Mouse (Mus musculus) lung, embryonic 16.5 days (tissue): ENCODE results near the gene Chkb. TPM values are rescaled to one million over a fixed set of nuclear protein-coding genes. Genes with fewer than 3 reads are reported as not detected.

Source experiments
- ATAC-seq: fragments of 200-750 bp; cut with Nextera tagmentation; 2 replicates; pipeline ENCODE4 v1.8.0; 2017; ENCODE audit warnings: low read depth, mild to moderate bottlenecking, moderate library complexity
- H3K27ac ChIP-seq: fragments of 300-500 bp; sonication (generic); 2 replicates; pipeline ENCODE4 v1.5.1; 2014; ENCODE audit warnings: mild to moderate bottlenecking, control low read depth, low read length
- H3K27me3 ChIP-seq: fragments of 300-500 bp; sonication (generic); 2 replicates; pipeline ENCODE4 v1.6.1; 2014; ENCODE audit warnings: low read depth, low read length, mixed read lengths; ENCODE audit not compliant: control insufficient read depth, insufficient read depth
- H3K36me3 ChIP-seq: fragments of 300-500 bp; sonication (generic); 2 replicates; pipeline ENCODE4 v1.6.1; 2014; ENCODE audit warnings: low read length; ENCODE audit not compliant: control insufficient read depth, insufficient read depth
- H3K4me1 ChIP-seq: fragments of 300-500 bp; sonication (generic); replicated peaks from 2 replicates; pipeline ENCODE4 v1.6.1; 2014; ENCODE audit warnings: low read length, mixed read lengths; ENCODE audit not compliant: control insufficient read depth, insufficient read depth
- H3K4me2 ChIP-seq: fragments of 300-500 bp; sonication (generic); 2 replicates; pipeline ENCODE4 v1.6.1; 2014; ENCODE audit warnings: low read depth, low read length, control low read depth
- H3K4me3 ChIP-seq: fragments of 300-500 bp; sonication (generic); 2 replicates; pipeline ENCODE4 v1.5.1; 2014; ENCODE audit warnings: mild to moderate bottlenecking, low read length, control low read depth
- H3K9ac ChIP-seq: fragments of 300-500 bp; sonication (generic); 2 replicates; pipeline ENCODE4 v1.6.1; 2014; ENCODE audit warnings: low read length, control low read depth
- H3K9me3 ChIP-seq: fragments of 300-500 bp; sonication (generic); 2 replicates; pipeline ENCODE4 v1.6.1; 2016; ENCODE audit warnings: low read length; ENCODE audit not compliant: control insufficient read depth
- WGBS: fragments of 180-500 bp; shearing (Covaris S2); extraction: QIAGEN DNeasy Blood & Tissue Kit; methylation state at CpG from one replicate; pipeline ENCODE4 v1.1.7; 2014; 5-methylcytosine and 5-hydroxymethylcytosine counted together
- polyA plus RNA-seq: library from polyadenylated mRNA; unstranded; fragments of >200 nt; fragmentation: Nextera tagmentation; extraction: Ambion mirVana; gene quantifications from 2 replicates; pipeline ENCODE4 v1.2.1, GENCODE M21; 2015

Chkb gene
- polyA plus RNA-seq, 1 experiment from 2014 or later, result 58.4 TPM

GRCm38 (mm10) chr15:89473921-89474320 lies 44.2 kb upstream of the Chkb start:
- H3K4me1 ChIP-seq, result peaks cover 8% of the 10 kb centered on the region
- no peaks in the 10 kb centered on the region for H3K9me3 ChIP-seq
- H3K4me3 ChIP-seq, result no peak overlapping the region
- no peaks in the 10 kb centered on the region for H3K27me3 ChIP-seq
- ATAC-seq, result no peak
- H3K36me3 ChIP-seq, result no peaks in the 10 kb centered on the region
- H3K4me2 ChIP-seq, result no peak overlapping the region
- no peak overlapping the region for H3K27ac ChIP-seq
- H3K9ac ChIP-seq, result no peak overlapping the region
- 93% methylated on average over 8 of the region's 8 CpGs for WGBS

GRCm38 (mm10) chr15:89473370-89473769 lies 43.7 kb upstream of the Chkb start:
- H3K27ac ChIP-seq, result no peak overlapping the region
- H3K36me3 ChIP-seq, result no peaks in the 10 kb centered on the region
- WGBS, result 76% methylated on average over 9 of the region's 9 CpGs
- no peaks in the 10 kb centered on the region for H3K27me3 ChIP-seq
- H3K9me3 ChIP-seq, result no peaks in the 10 kb centered on the region
- ATAC-seq, result no peak
- H3K4me1 ChIP-seq, result peaks cover 8% of the 10 kb centered on the region
- no peak overlapping the region for H3K4me3 ChIP-seq
- H3K9ac ChIP-seq, result no peak overlapping the region
- H3K4me2 ChIP-seq, result no peak overlapping the region

DNA sequence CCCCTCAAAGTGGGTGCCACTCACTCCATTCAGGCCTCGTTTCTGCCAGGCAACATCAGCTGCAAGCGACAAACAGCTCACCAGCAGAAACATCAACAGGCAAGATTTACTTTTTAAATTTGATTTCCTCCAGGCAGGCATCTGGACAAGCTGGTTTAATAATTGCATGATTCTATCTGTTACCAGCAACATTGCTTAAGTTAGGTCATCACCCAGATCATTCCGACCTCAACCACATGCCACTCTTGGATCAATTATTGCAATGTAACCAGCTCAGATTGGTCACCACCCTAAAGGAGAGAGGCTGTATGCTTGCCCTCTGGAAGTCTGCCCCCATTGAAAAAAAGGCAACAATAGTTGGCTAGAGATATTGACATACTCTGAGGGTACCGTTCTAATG lies 41.8 kb upstream of the Chkb start:
- Histone ChIP-seq H3K9me3 (no peaks in the 10 kb centered on the region), H3K27ac (no peak overlapping the region), H3K27me3 (no peaks in the 10 kb centered on the region), H3K4me3 (no peak overlapping the region), H3K9ac (no peak overlapping the region), H3K36me3 (no peaks in the 10 kb centered on the region), H3K4me1 (peaks cover 5% of the 10 kb centered on the region), H3K4me2 (no peak overlapping the region)
- no peak for ATAC-seq
- WGBS, result 82% methylated on average over 4 of the region's 4 CpGs

DNA sequence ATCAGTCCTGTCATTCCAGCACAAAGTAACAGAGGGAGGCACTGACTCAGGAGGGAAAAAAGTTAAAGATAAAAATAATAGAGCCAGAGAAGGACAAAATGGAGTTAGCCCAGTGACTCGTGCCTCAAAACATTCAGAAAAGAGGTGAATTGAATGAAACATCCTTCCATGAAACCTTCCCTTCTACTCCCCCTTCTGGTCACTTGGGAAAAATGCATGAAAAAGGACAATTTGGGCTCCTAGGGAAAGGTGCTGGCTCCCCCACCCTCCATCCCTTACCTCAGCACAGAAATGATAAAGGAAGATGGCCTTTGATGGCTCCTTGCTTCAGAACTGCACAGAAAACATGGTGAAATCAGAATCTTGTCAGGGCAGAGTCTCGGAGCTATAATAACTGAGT lies 38.9 kb upstream of the Chkb start:
- no peaks in the 10 kb centered on the region for H3K36me3 ChIP-seq
- H3K4me3 ChIP-seq, result no peak overlapping the region
- no peaks in the 10 kb centered on the region for H3K9me3 ChIP-seq
- H3K9ac ChIP-seq, result no peak overlapping the region
- WGBS, result 36% methylated on average over 2 of the region's 2 CpGs
- H3K4me2 ChIP-seq, result no peak overlapping the region
- no peak overlapping the region for H3K27ac ChIP-seq
- ATAC-seq, result no peak
- no peaks in the 10 kb centered on the region for H3K4me1 ChIP-seq
- no peaks in the 10 kb centered on the region for H3K27me3 ChIP-seq

- no peak overlapping the region for H3K27ac ChIP-seq
- H3K9ac ChIP-seq, result no peak overlapping the region
- no peak for ATAC-seq
- H3K4me2 ChIP-seq, result no peak overlapping the region
- H3K9me3 ChIP-seq, result no peaks in the 10 kb centered on the region
- no peaks in the 10 kb centered on the region for H3K27me3 ChIP-seq
- no peaks in the 10 kb centered on the region for H3K4me1 ChIP-seq
- no peaks in the 10 kb centered on the region for H3K36me3 ChIP-seq
- 7% methylated on average over 1 of the region's 1 CpGs for WGBS
- H3K4me3 ChIP-seq, result no peak overlapping the region
These were observed 35.3 kb upstream of the Chkb start for GRCm38 (mm10) chr15:89465052-89465451.

GRCm38 (mm10) chr15:89463334-89464235 lies 33.9 kb upstream of the Chkb start:
- H3K4me2 ChIP-seq, result no peak overlapping the region
- ATAC-seq, result no peak
- H3K36me3 ChIP-seq, result no peaks in the 10 kb centered on the region
- no peak overlapping the region for H3K27ac ChIP-seq
- no peaks in the 10 kb centered on the region for H3K4me1 ChIP-seq
- no peaks in the 10 kb centered on the region for H3K9me3 ChIP-seq
- no peak overlapping the region for H3K9ac ChIP-seq
- WGBS, result 46% methylated on average over 5 of the region's 5 CpGs
- no peak overlapping the region for H3K4me3 ChIP-seq
- no peaks in the 10 kb centered on the region for H3K27me3 ChIP-seq

GRCm38 (mm10) chr15:89462176-89462575 lies 32.5 kb upstream of the Chkb start:
- Histone ChIP-seq H3K4me1 (no peaks in the 10 kb centered on the region), H3K9me3 (no peaks in the 10 kb centered on the region), H3K27ac (no peak overlapping the region), H3K4me2 (no peak overlapping the region), H3K27me3 (no peaks in the 10 kb centered on the region; the same call in 1 of the 2 replicates), H3K4me3 (no peak overlapping the region), H3K9ac (no peak overlapping the region), H3K36me3 (no peaks in the 10 kb centered on the region)
- WGBS, result 65% methylated on average over 7 of the region's 7 CpGs
- ATAC-seq, result no peak

DNA sequence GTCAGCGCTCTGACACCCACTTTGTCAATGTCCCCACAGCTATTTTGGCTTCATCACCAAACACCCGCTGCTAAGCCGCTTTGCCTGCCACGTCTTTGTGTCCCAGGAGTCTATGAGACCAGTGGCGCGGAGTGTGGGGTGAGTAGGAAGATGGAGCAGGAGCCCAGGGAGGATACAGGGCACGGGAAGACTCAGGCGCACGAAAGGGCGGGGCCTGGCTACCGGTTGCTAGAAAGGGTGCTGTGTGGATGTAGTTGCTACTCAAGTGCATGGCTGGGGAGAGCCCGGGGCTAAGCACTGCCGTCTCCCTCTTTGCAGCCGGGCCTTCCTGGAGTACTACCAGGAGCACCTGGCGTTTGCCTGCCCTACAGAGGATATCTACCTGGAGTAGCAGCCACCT lies 31.6 kb upstream of the Chkb start:
- ATAC-seq, result no peak
- WGBS, result 58% methylated on average over 15 of the region's 15 CpGs
- no peaks in the 10 kb centered on the region for H3K4me1 ChIP-seq
- H3K4me2 ChIP-seq, result no peak overlapping the region
- H3K4me3 ChIP-seq, result no peak overlapping the region
- H3K9me3 ChIP-seq, result no peaks in the 10 kb centered on the region
- H3K9ac ChIP-seq, result no peak overlapping the region
- H3K36me3 ChIP-seq, result no peaks in the 10 kb centered on the region
- H3K27me3 ChIP-seq, result no peaks in the 10 kb centered on the region; the same call in 1 of the 2 replicates
- H3K27ac ChIP-seq, result no peak overlapping the region

DNA sequence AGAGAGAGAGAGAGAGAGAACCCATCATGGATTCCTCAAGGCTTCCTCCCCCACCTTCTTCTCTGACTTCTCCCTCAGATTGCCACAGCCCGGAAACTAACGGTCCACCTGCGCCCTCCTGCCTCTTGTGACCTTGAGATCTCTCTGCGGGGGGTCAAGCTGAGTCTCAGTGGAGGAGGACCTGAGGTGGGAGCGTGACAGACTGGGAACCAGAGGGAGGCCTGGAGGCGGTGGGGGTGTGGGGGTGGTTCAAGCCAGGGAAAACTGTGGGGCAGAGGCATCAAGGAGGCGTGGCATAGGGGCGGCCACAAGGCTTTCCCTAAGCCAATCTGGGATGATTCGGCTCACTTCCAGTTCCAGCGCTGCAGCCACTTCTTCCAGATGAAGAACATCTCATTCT lies 30.6 kb upstream of the Chkb start:
- Histone ChIP-seq H3K9me3 (no peaks in the 10 kb centered on the region), H3K36me3 (no peaks in the 10 kb centered on the region), H3K27me3 (peaks cover 2% of the 10 kb centered on the region), H3K4me3 (no peak overlapping the region), H3K4me1 (no peaks in the 10 kb centered on the region), H3K9ac (no peak overlapping the region), H3K4me2 (no peak overlapping the region), H3K27ac (no peak overlapping the region)
- ATAC-seq, result no peak
- 61% methylated on average over 10 of the region's 10 CpGs for WGBS
